Mouse (Mus musculus): ENCODE results near the gene Cpsf3.

DNA sequence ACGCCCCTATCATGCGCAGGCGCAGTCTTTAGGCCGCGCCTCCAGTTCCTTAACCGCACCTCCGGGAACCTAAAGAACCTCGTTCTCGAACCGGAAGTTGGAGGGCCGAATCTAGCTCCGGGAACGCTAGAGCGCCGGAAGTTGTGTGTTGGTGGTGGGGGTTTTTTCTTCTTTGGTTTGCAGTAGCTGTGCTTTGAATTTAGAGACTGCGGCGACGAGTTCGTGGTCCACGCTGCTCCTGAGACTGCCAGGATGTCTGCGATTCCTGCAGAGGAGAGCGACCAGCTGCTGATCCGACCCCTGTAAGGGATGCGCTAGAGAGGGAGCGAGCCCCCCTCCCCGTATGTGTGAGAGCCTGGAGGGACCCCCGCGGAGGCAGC is 1.0 kb downstream of the Cpsf3 start, which contains the start of gene Itgb1bp1:
- TF ChIP-seq CTCF (IDR thresholded peaks at IDR 0.05; ENCODE audit: control insufficient read depth, insufficient read depth, insufficient read length) (no peak), MAX (IDR thresholded peaks at IDR 0.05) (peak; percentile 48), USF1 (IDR thresholded peaks at IDR 0.05; ENCODE audit: low read depth) (no peak)
